Mouse (Mus musculus): ENCODE measurements at regions not wholly inside any gene's neighbourhood (a gene's known extent, or its start where the extent isn't known, plus 50 kb on each side); places are given as distances from the start of the nearest gene placed in this dataset.
A peak's percentile ranks its signal among the peaks of the same experiment; 100 is the strongest.

- no peaks in the 10 kb centered on the region for H3K9me3 ChIP-seq
- peak overlapping the region; percentile 35; the same call in 1 of the 2 replicates for H3K27ac ChIP-seq (replicated peaks)
- 7% methylated on average over 8 of the region's 8 CpGs for WGBS
Observed at GRCm38 (mm10) chr5:118444538-118445251, 115.8 kb upstream of the Med13l start.

GRCm38 (mm10) chr5:118445252-118445987, 115.1 kb upstream of the Med13l start:
- Histone ChIP-seq H3K36me3 (replicated peaks) (no peaks in the 10 kb centered on the region), H3K27me3 (replicated peaks; ENCODE audit: low read depth, poor library complexity, severe bottlenecking) (peaks cover 36% of the 10 kb centered on the region), H3K27ac (replicated peaks) (no peak overlapping the region), H3K4me3 (no peak overlapping the region), H3K9me3 (no peaks in the 10 kb centered on the region), H3K4me1 (peaks cover 18% of the 10 kb centered on the region)
- 14% methylated on average over 10 of the region's 10 CpGs for WGBS
- DNase-seq (ENCODE audit: low spot score), result no peak

More at GRCm38 (mm10) chr5:118444538-118445251, 115.8 kb upstream of the Med13l start:
- Histone ChIP-seq H3K4me3 (no peak overlapping the region), H3K36me3 (replicated peaks) (no peaks in the 10 kb centered on the region), H3K27me3 (replicated peaks; ENCODE audit: low read depth, poor library complexity, severe bottlenecking) (peaks cover 43% of the 10 kb centered on the region), H3K4me1 (peaks cover 18% of the 10 kb centered on the region)
- DNase-seq (ENCODE audit: low spot score), result no peak

- H3K27ac ChIP-seq (replicated peaks), result no peak overlapping the region
- H3K4me3 ChIP-seq, result no peak overlapping the region
- no peaks in the 10 kb centered on the region for H3K36me3 ChIP-seq (replicated peaks)
- peaks cover 19% of the 10 kb centered on the region for H3K4me1 ChIP-seq
- H3K27me3 ChIP-seq (replicated peaks; ENCODE audit: low read depth, poor library complexity, severe bottlenecking), result peaks cover 36% of the 10 kb centered on the region
- DNase-seq (ENCODE audit: low spot score), result no peak
- H3K9me3 ChIP-seq, result no peaks in the 10 kb centered on the region
- WGBS, result 69% methylated on average over 1 of the region's 1 CpGs
Observed at GRCm38 (mm10) chr5:118445988-118446280, 114.5 kb upstream of the Med13l start.

- Histone ChIP-seq H3K4me3 (no peak overlapping the region), H3K27ac (replicated peaks) (no peak overlapping the region), H3K36me3 (replicated peaks) (no peaks in the 10 kb centered on the region), H3K9me3 (no peaks in the 10 kb centered on the region), H3K4me1 (peaks cover 24% of the 10 kb centered on the region), H3K27me3 (replicated peaks; ENCODE audit: low read depth, poor library complexity, severe bottlenecking) (peaks cover 36% of the 10 kb centered on the region)
- WGBS, result 85% methylated on average over 6 of the region's 6 CpGs
- DNase-seq (ENCODE audit: low spot score), result no peak
Observed at GRCm38 (mm10) chr5:118446878-118447277, 113.6 kb upstream of the Med13l start.

- 71% methylated on average over 5 of the region's 5 CpGs for WGBS
- H3K36me3 ChIP-seq (replicated peaks), result no peaks in the 10 kb centered on the region
Observed at GRCm38 (mm10) chr5:118447366-118447765, 113.1 kb upstream of the Med13l start.

GRCm38 (mm10) chr5:118448884-118449515, 111.5 kb upstream of the Med13l start:
- H3K27ac ChIP-seq (replicated peaks), result no peak overlapping the region
- H3K9me3 ChIP-seq, result no peaks in the 10 kb centered on the region
- no peaks in the 10 kb centered on the region for H3K36me3 ChIP-seq (replicated peaks)
- WGBS, result 77% methylated on average over 4 of the region's 4 CpGs
- peaks cover 47% of the 10 kb centered on the region for H3K27me3 ChIP-seq (replicated peaks; ENCODE audit: low read depth, poor library complexity, severe bottlenecking)
- H3K4me3 ChIP-seq, result no peak overlapping the region
- H3K4me1 ChIP-seq, result peaks cover 28% of the 10 kb centered on the region
- no peak for DNase-seq (ENCODE audit: low spot score)

More at GRCm38 (mm10) chr5:118447366-118447765, 113.1 kb upstream of the Med13l start:
- peaks cover 28% of the 10 kb centered on the region for H3K4me1 ChIP-seq
- peaks cover 40% of the 10 kb centered on the region for H3K27me3 ChIP-seq (replicated peaks; ENCODE audit: low read depth, poor library complexity, severe bottlenecking)
- H3K9me3 ChIP-seq, result no peaks in the 10 kb centered on the region
- no peak overlapping the region for H3K4me3 ChIP-seq
- no peak for DNase-seq (ENCODE audit: low spot score)
- no peak overlapping the region for H3K27ac ChIP-seq (replicated peaks)

- WGBS, result 84% methylated on average over 4 of the region's 4 CpGs
- H3K4me3 ChIP-seq, result no peak overlapping the region
- no peak for DNase-seq (ENCODE audit: low spot score)
- peaks cover 22% of the 10 kb centered on the region for H3K4me1 ChIP-seq
- peaks cover 40% of the 10 kb centered on the region for H3K27me3 ChIP-seq (replicated peaks; ENCODE audit: low read depth, poor library complexity, severe bottlenecking)
- H3K9me3 ChIP-seq, result no peaks in the 10 kb centered on the region
- H3K36me3 ChIP-seq (replicated peaks), result no peaks in the 10 kb centered on the region
- no peak overlapping the region for H3K27ac ChIP-seq (replicated peaks)
Observed at GRCm38 (mm10) chr5:118449893-118450292, 110.6 kb upstream of the Med13l start.

- Histone ChIP-seq H3K27me3 (replicated peaks; ENCODE audit: low read depth, poor library complexity, severe bottlenecking) (peaks cover 23% of the 10 kb centered on the region; the same call in 1 of the 2 replicates), H3K9me3 (no peaks in the 10 kb centered on the region), H3K27ac (replicated peaks) (no peak overlapping the region; the same call in 1 of the 2 replicates), H3K36me3 (replicated peaks) (no peaks in the 10 kb centered on the region), H3K4me1 (peaks cover 9% of the 10 kb centered on the region), H3K4me3 (no peak overlapping the region)
- no peak for DNase-seq (ENCODE audit: low spot score)
- 72% methylated on average over 2 of the region's 2 CpGs for WGBS
Observed at GRCm38 (mm10) chr5:118452052-118452451, 108.4 kb upstream of the Med13l start.

- Histone ChIP-seq H3K9me3 (no peaks in the 10 kb centered on the region), H3K27ac (replicated peaks) (no peak overlapping the region), H3K27me3 (replicated peaks; ENCODE audit: low read depth, poor library complexity, severe bottlenecking) (peaks cover 35% of the 10 kb centered on the region; the same call in 1 of the 2 replicates), H3K4me3 (no peak overlapping the region), H3K4me1 (peaks cover 15% of the 10 kb centered on the region), H3K36me3 (replicated peaks) (no peaks in the 10 kb centered on the region)
- no peak for DNase-seq (ENCODE audit: low spot score)
- WGBS, result 98% methylated on average over 1 of the region's 1 CpGs
Observed at GRCm38 (mm10) chr5:118454096-118454495, 106.4 kb upstream of the Med13l start.

GRCm38 (mm10) chr5:118458727-118459390, 101.6 kb upstream of the Med13l start:
- peak overlapping the region; percentile 83 for H3K27ac ChIP-seq (replicated peaks)
- peaks cover 59% of the 10 kb centered on the region for H3K27me3 ChIP-seq (replicated peaks; ENCODE audit: low read depth, poor library complexity, severe bottlenecking)
- H3K4me3 ChIP-seq, result peak overlapping the region; percentile 54
- 3% methylated on average over 16 of the region's 16 CpGs for WGBS
- DNase-seq (ENCODE audit: low spot score), result peak; percentile 62
- H3K36me3 ChIP-seq (replicated peaks), result no peaks in the 10 kb centered on the region
- H3K9me3 ChIP-seq, result no peaks in the 10 kb centered on the region
- peaks cover 49% of the 10 kb centered on the region for H3K4me1 ChIP-seq

- Histone ChIP-seq H3K9me3 (no peaks in the 10 kb centered on the region), H3K27ac (replicated peaks) (peak overlapping the region; percentile 83), H3K4me3 (peak overlapping the region; percentile 54), H3K4me1 (peaks cover 55% of the 10 kb centered on the region), H3K27me3 (replicated peaks; ENCODE audit: low read depth, poor library complexity, severe bottlenecking) (peaks cover 61% of the 10 kb centered on the region), H3K36me3 (replicated peaks) (no peaks in the 10 kb centered on the region)
- DNase-seq (ENCODE audit: low spot score), result peak; percentile 72
- WGBS, result under 1% methylated on average over 12 of the region's 12 CpGs
Observed at GRCm38 (mm10) chr5:118459391-118459792, 101.1 kb upstream of the Med13l start.

- 33% methylated on average over 4 of the region's 4 CpGs for WGBS
- Histone ChIP-seq H3K9me3 (no peaks in the 10 kb centered on the region), H3K4me1 (peaks cover 80% of the 10 kb centered on the region), H3K27me3 (replicated peaks; ENCODE audit: low read depth, poor library complexity, severe bottlenecking) (peaks cover 59% of the 10 kb centered on the region), H3K4me3 (no peak overlapping the region), H3K36me3 (replicated peaks) (no peaks in the 10 kb centered on the region), H3K27ac (replicated peaks) (peak overlapping the region; percentile 48)
- peak; percentile 71 for DNase-seq (ENCODE audit: low spot score)
Observed at GRCm38 (mm10) chr5:118461967-118462366, 98.5 kb upstream of the Med13l start.
